Comparison of ENCODE assay signal across 22 mouse cellular contexts in genomic region chr3:151252458-151252857, GRCm38 (mm10).
DNase-seq lines count a peak whose midpoint lies in the region; ATAC-seq and TF ChIP-seq lines count a peak whose summit lies in the region.
"Had no signal": no experiment of that assay in that cellular context is flagged by ENCODE, and none has a peak within 500 bp of the region (broad histone marks: within the 10 kb centered on the region; RNA-seq: fewer than 3 reads in every experiment).

No protein-coding gene starts in this region.

- H3K27ac ChIP-seq in embryonic fibroblast, embryonic 13.5 days (ENCODE audit: insufficient read depth, low read length), result peak overlapping the region; percentile 42; the same call in 1 of the 2 replicates
- no peak overlapping the region for H3K27ac ChIP-seq in midbrain, embryonic 15.5 days
- H3K27ac ChIP-seq: embryonic facial prominence, embryonic 13.5 days; embryonic facial prominence, embryonic 15.5 days; forebrain, embryonic 10.5 days; forebrain, embryonic 12.5 days had no signal

- no peak for TF ChIP-seq CTCF in embryonic fibroblast, embryonic 13.5 days (IDR thresholded peaks at IDR 0.05; ENCODE audit: borderline replicate concordance, insufficient read depth, low read length)
- no peak for TF ChIP-seq CTCF in lung, adult 2 months (IDR thresholded peaks at IDR 0.05; ENCODE audit: insufficient read depth, low read length)

- peak; percentile 11 for DNase-seq in 3T3-L1 (ENCODE audit: low read depth, low spot score)
- DNase-seq in NIH3T3 (ENCODE audit: low read depth), result peak; percentile 2
- no peak for DNase-seq in thymus, postnatal 10 days (ENCODE audit: low spot score in 2 of 2)
- DNase-seq in lung, adult 2 months, result no peak
- DNase-seq: adrenal gland, adult 8-10 months; adrenal gland, postnatal 14 days; adrenal gland, postnatal 36 days; cerebellum, adult 11-12 months; cerebellum, adult 2 months; cerebellum, adult 9-11 months; cerebellum, postnatal 14 days; cerebellum, postnatal 36 days; embryo, embryonic 11 days had no signal

- ATAC-seq in midbrain, embryonic 15.5 days (replicated peaks), result no peak
- ATAC-seq: activated CD4-positive, CD25-positive, alpha-beta regulatory T cell, adult 4 months; forebrain, embryonic 14.5 days; forebrain, embryonic 16.5 days had no signal

- H3K9me3 ChIP-seq in midbrain, embryonic 15.5 days, result no peaks in the 10 kb centered on the region
- H3K9me3 ChIP-seq: embryonic facial prominence, embryonic 13.5 days; embryonic facial prominence, embryonic 15.5 days; forebrain, embryonic 10.5 days; forebrain, embryonic 12.5 days had no signal

- H3K27me3 ChIP-seq in midbrain, embryonic 15.5 days (replicated peaks), result no peaks in the 10 kb centered on the region
- H3K27me3 ChIP-seq: embryonic facial prominence, embryonic 13.5 days; embryonic facial prominence, embryonic 15.5 days; forebrain, embryonic 12.5 days had no signal

- no peak overlapping the region for H3K9ac ChIP-seq in midbrain, embryonic 15.5 days
- H3K9ac ChIP-seq: embryonic facial prominence, embryonic 13.5 days; embryonic facial prominence, embryonic 15.5 days; forebrain, embryonic 12.5 days had no signal

- no peaks in the 10 kb centered on the region for H3K36me3 ChIP-seq in midbrain, embryonic 15.5 days (replicated peaks)
- H3K36me3 ChIP-seq: embryonic facial prominence, embryonic 13.5 days; embryonic facial prominence, embryonic 15.5 days; forebrain, embryonic 10.5 days; forebrain, embryonic 12.5 days had no signal

- H3K4me2 ChIP-seq in midbrain, embryonic 15.5 days, result no peak overlapping the region
- H3K4me2 ChIP-seq: embryonic facial prominence, embryonic 13.5 days; embryonic facial prominence, embryonic 15.5 days; forebrain, embryonic 12.5 days had no signal

- peaks cover 3% of the 10 kb centered on the region for H3K4me1 ChIP-seq in embryonic fibroblast, embryonic 13.5 days (ENCODE audit: control insufficient read depth, insufficient read depth, low read length)
- H3K4me1 ChIP-seq in lung, adult 2 months (ENCODE audit: control insufficient read depth, insufficient read depth, low read length), result no peaks in the 10 kb centered on the region
- H3K4me1 ChIP-seq in midbrain, embryonic 15.5 days, result no peaks in the 10 kb centered on the region
- H3K4me1 ChIP-seq: embryonic facial prominence, embryonic 13.5 days; embryonic facial prominence, embryonic 15.5 days; forebrain, embryonic 10.5 days; forebrain, embryonic 12.5 days had no signal

- no peak for TF ChIP-seq POLR2A in embryonic fibroblast, embryonic 13.5 days (IDR thresholded peaks at IDR 0.05; ENCODE audit: low read depth, low read length)
- TF ChIP-seq POLR2A in lung, adult 2 months (IDR thresholded peaks at IDR 0.05; ENCODE audit: borderline replicate concordance, extremely low read depth, low read depth, low read length), result no peak

- no peak overlapping the region for H3K4me3 ChIP-seq in embryonic fibroblast, embryonic 13.5 days (ENCODE audit: insufficient read depth, low read length)
- H3K4me3 ChIP-seq in lung, adult 2 months (replicated peaks; ENCODE audit: extremely low read depth, low read depth, low read length), result no peak overlapping the region
- H3K4me3 ChIP-seq in midbrain, embryonic 15.5 days, result no peak overlapping the region
- H3K4me3 ChIP-seq: embryonic facial prominence, embryonic 13.5 days; embryonic facial prominence, embryonic 15.5 days; forebrain, embryonic 10.5 days; forebrain, embryonic 12.5 days had no signal

- WGBS in lung, adult 2 months, result 63% methylated on average over 2 of the region's 2 CpGs
- 87% methylated on average over 2 of the region's 2 CpGs for WGBS in midbrain, embryonic 15.5 days

Comparison
In these comparisons a context has a peak if more than half of its experiments do, and no peak if none do; other contexts are left out.
1. DNase-seq: peak in 3T3-L1 (single experiment) and NIH3T3 (single experiment); none in thymus, postnatal 10 days (0 of 2) and lung, adult 2 months (single experiment).